Mouse (Mus musculus) heart, postnatal 25 days (tissue): ENCODE results near the gene Marcks. TPM values are rescaled to one million over a fixed set of nuclear protein-coding genes. Genes with fewer than 3 reads are reported as not detected.
"Not testable (repeated sequence)": the region's sequence is repeated elsewhere in the genome, so short reads cannot be mapped to it uniquely, and the experiment has no call there.

ENCODE experiments used
- DNase-seq: peaks from one replicate; pipeline ENCODE4 v3.0.0; 2022; ENCODE audit warnings: low spot score
- intact Hi-C: fragments of 180-260 bp; cut with DNase I; formaldehyde crosslinking; loops from one replicate; pipeline ENCODE4 v1.15.1; 2025
- total RNA-seq, 2 experiments: library from RNA; stranded (reverse); gene quantifications; 2 replicates each; pipeline ENCODE4 v1.2.3; 2021

Gene Marcks
- total RNA-seq, 2 experiments from 2014 or later, result 47.8 to 49.3 TPM

DNA sequence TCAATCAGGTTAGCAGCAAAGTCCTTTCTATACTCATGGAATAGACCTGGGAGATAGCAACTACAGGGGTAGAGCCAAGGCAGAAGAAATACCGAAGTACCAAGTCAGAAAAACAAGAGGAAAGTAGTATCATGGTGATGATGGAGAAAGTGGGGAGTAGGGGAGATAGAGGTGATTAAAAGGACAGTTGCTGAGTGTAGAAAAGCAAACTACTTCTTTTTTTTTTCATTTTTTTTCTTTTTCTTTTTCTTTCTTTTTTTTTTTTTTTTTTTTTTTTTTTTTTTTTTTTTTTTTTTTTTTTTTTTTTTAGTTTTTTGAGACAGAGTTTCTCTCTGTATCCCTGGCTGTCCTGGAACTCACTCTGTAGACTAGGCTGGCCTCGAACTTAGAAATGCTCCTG, 54.6 kb downstream of the Marcks start:
- DNase-seq, intact Hi-C loops: not testable (repeated sequence)

Other genes with a start within 250 kb of the Marcks start
- 10 to 100 TPM; 56.7 to 58.4 TPM for gene Hdac2, start 164.4 kb downstream of the Marcks start, total RNA-seq